Mouse (Mus musculus) neural tube, embryonic 13.5 days (tissue): ENCODE data around the gene Ptprt. TPM values are rescaled to one million over a fixed set of nuclear protein-coding genes. Genes with fewer than 3 reads are reported as not detected.

ENCODE experiments used
- ATAC-seq: fragments of 200-750 bp; cut with Nextera tagmentation; 2 replicates; pipeline ENCODE4 v1.8.0; 2017; ENCODE audit warnings: low read depth, mild to moderate bottlenecking, moderate TSS enrichment, moderate library complexity
- H3K27ac ChIP-seq: fragments of 300-500 bp; sonication (generic); replicated peaks from 2 replicates; pipeline ENCODE4 v1.5.1; 2015; ENCODE audit warnings: moderate library complexity, mild to moderate bottlenecking, inconsistent platforms
- H3K27me3 ChIP-seq: fragments of 300-500 bp; sonication (generic); 2 replicates; pipeline ENCODE4 v1.6.1; 2015; ENCODE audit warnings: mild to moderate bottlenecking, inconsistent platforms
- H3K36me3 ChIP-seq: fragments of 300-500 bp; sonication (generic); 2 replicates; pipeline ENCODE4 v1.6.1; 2015; ENCODE audit warnings: mild to moderate bottlenecking, inconsistent platforms
- H3K4me1 ChIP-seq: fragments of 300-500 bp; sonication (generic); replicated peaks from 2 replicates; pipeline ENCODE4 v1.6.1; 2015; ENCODE audit warnings: inconsistent platforms
- H3K4me2 ChIP-seq: fragments of 300-500 bp; sonication (generic); 2 replicates; pipeline ENCODE4 v1.6.1; 2015; ENCODE audit warnings: inconsistent platforms, mild to moderate bottlenecking, moderate library complexity
- H3K4me3 ChIP-seq: fragments of 300-500 bp; sonication (generic); 2 replicates; pipeline ENCODE4 v1.5.1; 2015; ENCODE audit warnings: mild to moderate bottlenecking, inconsistent platforms
- H3K9ac ChIP-seq: fragments of 300-500 bp; sonication (generic); 2 replicates; pipeline ENCODE4 v1.6.1; 2015; ENCODE audit warnings: moderate library complexity, mild to moderate bottlenecking, inconsistent platforms
- H3K9me3 ChIP-seq: fragments of 300-500 bp; sonication (generic); 2 replicates; pipeline ENCODE4 v1.6.1; 2016; ENCODE audit warnings: inconsistent platforms
- WGBS: fragments of 180-500 bp; shearing (Covaris S2); methylation state at CpG from one replicate; pipeline ENCODE4 v1.1.7; 2015; 5-methylcytosine and 5-hydroxymethylcytosine counted together
- polyA plus RNA-seq: library from polyadenylated mRNA; unstranded; fragments of >200 nt; fragmentation: Nextera tagmentation; extraction: Ambion mirVana; gene quantifications from 2 replicates; pipeline ENCODE4 v1.2.1, GENCODE M21; 2015

Gene Ptprt
- polyA plus RNA-seq, 1 experiment from 2014 or later = 6.6 TPM

GRCm38 (mm10) chr2:162499501-162499915 lies 161.4 kb downstream of the Ptprt start:
- Histone ChIP-seq H3K36me3 (no peaks in the 10 kb centered on the region), H3K9ac (no peak overlapping the region), H3K27me3 (no peaks in the 10 kb centered on the region), H3K4me3 (no peak overlapping the region), H3K4me2 (no peak overlapping the region), H3K4me1 (no peaks in the 10 kb centered on the region), H3K9me3 (no peaks in the 10 kb centered on the region), H3K27ac (no peak overlapping the region)
- WGBS = 94% methylated on average over 9 of the region's 9 CpGs
- no peak for ATAC-seq

GRCm38 (mm10) chr2:162498191-162498590 lies 162.8 kb downstream of the Ptprt start:
- Histone ChIP-seq H3K4me1 (no peaks in the 10 kb centered on the region), H3K4me3 (no peak overlapping the region), H3K9ac (no peak overlapping the region), H3K9me3 (no peaks in the 10 kb centered on the region), H3K4me2 (no peak overlapping the region), H3K27me3 (no peaks in the 10 kb centered on the region), H3K36me3 (no peaks in the 10 kb centered on the region), H3K27ac (no peak overlapping the region)
- WGBS = 76% methylated on average over 3 of the region's 3 CpGs
- ATAC-seq = no peak

- H3K36me3 ChIP-seq = no peaks in the 10 kb centered on the region
- H3K9ac ChIP-seq = no peak overlapping the region
- ATAC-seq = no peak
- no peak overlapping the region for H3K4me2 ChIP-seq
- no peak overlapping the region for H3K27ac ChIP-seq
- no peak overlapping the region for H3K4me3 ChIP-seq
- no peaks in the 10 kb centered on the region for H3K9me3 ChIP-seq
- no peaks in the 10 kb centered on the region for H3K27me3 ChIP-seq
- H3K4me1 ChIP-seq = no peaks in the 10 kb centered on the region
Observed at GRCm38 (mm10) chr2:162484036-162484435, 176.9 kb downstream of the Ptprt start.

GRCm38 (mm10) chr2:162443106-162443505 lies 217.8 kb downstream of the Ptprt start:
- Histone ChIP-seq H3K4me2 (no peak overlapping the region), H3K27me3 (no peaks in the 10 kb centered on the region), H3K36me3 (no peaks in the 10 kb centered on the region), H3K4me3 (no peak overlapping the region), H3K9ac (no peak overlapping the region), H3K27ac (no peak overlapping the region), H3K4me1 (no peaks in the 10 kb centered on the region), H3K9me3 (no peaks in the 10 kb centered on the region)
- ATAC-seq = no peak
- WGBS = 60% methylated on average over 1 of the region's 1 CpGs

GRCm38 (mm10) chr2:162436646-162437045 lies 224.3 kb downstream of the Ptprt start:
- no peaks in the 10 kb centered on the region for H3K27me3 ChIP-seq
- H3K27ac ChIP-seq = no peak overlapping the region
- no peak overlapping the region for H3K4me2 ChIP-seq
- no peak for ATAC-seq
- H3K4me3 ChIP-seq = no peak overlapping the region
- H3K9me3 ChIP-seq = no peaks in the 10 kb centered on the region
- H3K4me1 ChIP-seq = no peaks in the 10 kb centered on the region
- 96% methylated on average over 3 of the region's 3 CpGs for WGBS
- H3K36me3 ChIP-seq = no peaks in the 10 kb centered on the region
- H3K9ac ChIP-seq = no peak overlapping the region

GRCm38 (mm10) chr2:162430171-162430570 lies 230.8 kb downstream of the Ptprt start:
- Histone ChIP-seq H3K9ac (no peak overlapping the region), H3K4me1 (peaks cover 12% of the 10 kb centered on the region), H3K4me2 (no peak overlapping the region), H3K27me3 (no peaks in the 10 kb centered on the region), H3K36me3 (no peaks in the 10 kb centered on the region), H3K27ac (no peak overlapping the region), H3K4me3 (no peak overlapping the region), H3K9me3 (no peaks in the 10 kb centered on the region)
- no peak for ATAC-seq
- WGBS = 57% methylated on average over 7 of the region's 7 CpGs

- H3K4me2 ChIP-seq = no peak overlapping the region
- no peaks in the 10 kb centered on the region for H3K9me3 ChIP-seq
- H3K36me3 ChIP-seq = no peaks in the 10 kb centered on the region
- H3K4me3 ChIP-seq = no peak overlapping the region
- no peaks in the 10 kb centered on the region for H3K27me3 ChIP-seq
- no peak overlapping the region for H3K9ac ChIP-seq
- ATAC-seq = no peak
- no peak overlapping the region for H3K27ac ChIP-seq
- H3K4me1 ChIP-seq = peaks cover 12% of the 10 kb centered on the region
- 75% methylated on average over 8 of the region's 8 CpGs for WGBS
Observed at GRCm38 (mm10) chr2:162426114-162426513, 234.8 kb downstream of the Ptprt start.

- no peak overlapping the region for H3K27ac ChIP-seq
- no peaks in the 10 kb centered on the region for H3K36me3 ChIP-seq
- no peak overlapping the region for H3K9ac ChIP-seq
- no peak overlapping the region for H3K4me2 ChIP-seq
- ATAC-seq = no peak
- 79% methylated on average over 3 of the region's 3 CpGs for WGBS
- H3K27me3 ChIP-seq = no peaks in the 10 kb centered on the region
- no peaks in the 10 kb centered on the region for H3K9me3 ChIP-seq
- no peak overlapping the region for H3K4me3 ChIP-seq
- H3K4me1 ChIP-seq = peaks cover 8% of the 10 kb centered on the region
Observed at GRCm38 (mm10) chr2:162418181-162418580, 242.8 kb downstream of the Ptprt start.

- ATAC-seq = peak; percentile 50; the same call in 1 of the 2 replicates
- 17% methylated on average over 5 of the region's 5 CpGs for WGBS
Observed at GRCm38 (mm10) chr2:162413073-162413812, 247.7 kb downstream of the Ptprt start.

GRCm38 (mm10) chr2:162411014-162411413 lies 249.9 kb downstream of the Ptprt start:
- H3K4me2 ChIP-seq = no peak overlapping the region
- H3K27ac ChIP-seq = no peak overlapping the region
- peaks cover 14% of the 10 kb centered on the region for H3K4me1 ChIP-seq
- 86% methylated on average over 4 of the region's 4 CpGs for WGBS
- no peaks in the 10 kb centered on the region for H3K9me3 ChIP-seq
- no peak for ATAC-seq
- H3K9ac ChIP-seq = no peak overlapping the region
- H3K27me3 ChIP-seq = no peaks in the 10 kb centered on the region; the same call in 1 of the 2 replicates
- H3K4me3 ChIP-seq = no peak overlapping the region
- H3K36me3 ChIP-seq = no peaks in the 10 kb centered on the region

More at GRCm38 (mm10) chr2:162413073-162413812, 247.7 kb downstream of the Ptprt start:
- Histone ChIP-seq H3K9me3 (no peaks in the 10 kb centered on the region), H3K36me3 (no peaks in the 10 kb centered on the region), H3K4me2 (no peak overlapping the region), H3K27ac (0 out of 2 replicates have a peak overlapping the region, but pooled peaks have one; percentile 46), H3K9ac (no peak overlapping the region), H3K27me3 (no peaks in the 10 kb centered on the region; the same call in 1 of the 2 replicates), H3K4me1 (peaks cover 14% of the 10 kb centered on the region), H3K4me3 (no peak overlapping the region)

- Histone ChIP-seq H3K36me3 (no peaks in the 10 kb centered on the region), H3K9me3 (no peaks in the 10 kb centered on the region), H3K4me1 (peaks cover 14% of the 10 kb centered on the region), H3K4me3 (no peak overlapping the region), H3K27ac (no peak overlapping the region), H3K4me2 (no peak overlapping the region), H3K9ac (no peak overlapping the region), H3K27me3 (no peaks in the 10 kb centered on the region; the same call in 1 of the 2 replicates)
- WGBS = 73% methylated on average over 8 of the region's 8 CpGs
- ATAC-seq = no peak
Observed at GRCm38 (mm10) chr2:162409245-162409644, 251.7 kb downstream of the Ptprt start.

- no peak overlapping the region for H3K9ac ChIP-seq
- no peaks in the 10 kb centered on the region for H3K36me3 ChIP-seq
- ATAC-seq = no peak
- H3K9me3 ChIP-seq = no peaks in the 10 kb centered on the region
- H3K4me3 ChIP-seq = no peak overlapping the region
- H3K4me1 ChIP-seq = peaks cover 3% of the 10 kb centered on the region; the same call in 1 of the 2 replicates
- H3K27me3 ChIP-seq = no peaks in the 10 kb centered on the region
- WGBS = 61% methylated on average over 6 of the region's 6 CpGs
- H3K27ac ChIP-seq = no peak overlapping the region
- H3K4me2 ChIP-seq = no peak overlapping the region
Observed at GRCm38 (mm10) chr2:162401316-162402100, 259.4 kb downstream of the Ptprt start.
